Mouse (Mus musculus): ENCODE data around the gene Vmn1r132. TPM values are rescaled to one million over a fixed set of nuclear protein-coding genes. Genes with fewer than 3 reads are reported as not detected.
"Not testable (repeated sequence)": the region's sequence is repeated elsewhere in the genome, so short reads cannot be mapped to it uniquely, and the experiment has no call there.

Gene Vmn1r132
- not detected in 2 replicates for polyA plus RNA-seq (2014; fragmentation: Nextera tagmentation; extraction: Ambion mirVana)

GRCm38 (mm10) chr7:21613792-21614191 lies at the start of gene Vmn1r132:
TSS of gene Vmn1r132 (plus strand) at chr7:21614092.
- no CpG with 5 or more reads among the region's 3 CpGs for WGBS
- not testable (repeated sequence) for H3K27ac ChIP-seq (ENCODE audit: low read depth, low read length); ATAC-seq (replicated peaks; ENCODE audit: low FRiP score)

More at GRCm38 (mm10) chr7:21613792-21614191, at the start of gene Vmn1r132:
- not testable (repeated sequence) for H3K9me3 ChIP-seq (ENCODE audit: control insufficient read depth, low read length); H3K4me1 ChIP-seq (replicated peaks; ENCODE audit: control insufficient read depth, insufficient read depth, low read length); H3K27me3 ChIP-seq (replicated peaks; ENCODE audit: control insufficient read depth, insufficient read depth, low read length); H3K9ac ChIP-seq (ENCODE audit: low read depth, low read length); H3K36me3 ChIP-seq (ENCODE audit: control insufficient read depth, insufficient read depth, low read length); DNase-seq (ENCODE audit: low spot score); H3K4me3 ChIP-seq (ENCODE audit: low read depth, low read length); H3K4me2 ChIP-seq

Other genes starting within 250 kb of the Vmn1r132 start
- gene Gm6882, start 181.3 kb upstream of the Vmn1r132 start, polyA plus RNA-seq (2014; fragmentation: Nextera tagmentation; extraction: Ambion mirVana): not detected in 2 replicates
- gene Vmn1r130, start 102.3 kb upstream of the Vmn1r132 start, polyA plus RNA-seq (2014; fragmentation: Nextera tagmentation; extraction: Ambion mirVana): not detected in 2 replicates
- not detected in 2 replicates for gene Vmn1r131, start 68.0 kb upstream of the Vmn1r132 start, polyA plus RNA-seq (2014; fragmentation: Nextera tagmentation; extraction: Ambion mirVana)
- not detected in 2 replicates for gene Gm4175, start 147.4 kb downstream of the Vmn1r132 start, polyA plus RNA-seq (2014; fragmentation: Nextera tagmentation; extraction: Ambion mirVana)
- gene Gm4177, start 182.6 kb downstream of the Vmn1r132 start, polyA plus RNA-seq (2014; fragmentation: Nextera tagmentation; extraction: Ambion mirVana): not detected in 2 replicates
- not detected in 2 replicates for gene Vmn1r135, start 218.3 kb downstream of the Vmn1r132 start, polyA plus RNA-seq (2014; fragmentation: Nextera tagmentation; extraction: Ambion mirVana)
- not detected in 2 replicates for gene Gm5725, start 230.2 kb downstream of the Vmn1r132 start, polyA plus RNA-seq (2014; fragmentation: Nextera tagmentation; extraction: Ambion mirVana)